Mouse (Mus musculus) heart, postnatal 4 days (tissue): Measurements from ENCODE around the gene Prf1. TPM values are rescaled to one million over a fixed set of nuclear protein-coding genes. Genes with fewer than 3 reads are reported as not detected.

Experiments used
- DNase-seq: peaks from one replicate; pipeline ENCODE4 v3.0.0; 2021
- total RNA-seq, 2 experiments: library from RNA; stranded (reverse); gene quantifications; 2 replicates each; pipeline ENCODE4 v1.2.3; 2021

Prf1 gene
- under 1 TPM in 1 of 2 experiments, not detected in 1; 0.09 TPM for total RNA-seq

DNA sequence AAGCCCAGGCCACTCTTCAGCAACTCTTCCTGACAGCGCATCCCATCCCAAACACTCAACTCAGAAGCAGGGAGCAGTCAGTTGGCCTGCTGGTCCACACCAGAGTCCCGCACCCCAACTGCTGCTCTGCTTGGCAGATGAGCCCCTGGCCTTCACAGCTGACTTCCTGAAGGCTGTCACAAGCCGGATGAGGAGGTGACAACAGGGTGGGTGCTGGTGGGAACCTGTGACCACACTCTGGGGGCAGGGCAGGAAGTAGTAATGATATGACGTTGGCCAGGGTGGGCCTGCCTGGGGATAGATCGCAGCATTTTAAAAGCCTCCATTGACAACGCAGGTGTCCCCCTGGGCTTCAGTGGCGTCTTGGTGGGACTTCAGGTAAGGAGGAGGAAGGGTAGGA lies at the start of gene Prf1:
Gene Prf1, plus strand, starts transcription at position 357 of the 400 bp plus-strand sequence.
- no peak for DNase-seq

DNA sequence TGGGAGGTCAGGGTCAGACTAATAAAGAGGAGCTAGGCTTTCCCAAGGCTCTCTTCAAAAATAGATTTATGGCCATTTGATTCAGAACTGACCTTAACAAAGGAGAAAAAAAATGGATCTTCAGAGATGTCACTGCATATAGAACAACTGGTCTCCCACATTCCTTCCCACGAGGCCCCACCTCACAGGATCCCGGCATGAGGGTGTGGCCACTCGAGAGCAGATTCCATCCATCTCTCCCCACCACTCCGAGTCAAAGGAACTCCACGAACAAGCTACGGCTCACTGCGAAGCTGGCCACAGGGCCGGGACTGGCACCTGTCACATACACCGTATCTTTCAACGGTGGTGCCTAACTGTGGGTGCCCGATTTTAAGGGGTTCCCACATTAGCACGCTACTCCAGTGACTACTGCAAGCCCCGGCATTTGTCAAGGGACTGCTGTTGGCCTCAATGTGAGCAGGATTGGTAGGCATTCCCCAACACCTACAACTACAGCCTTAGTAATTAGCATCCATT lies 49.0 kb upstream of the Prf1 start:
- DNase-seq: no peak

GRCm38 (mm10) chr10:61249951-61250350 lies 47.7 kb upstream of the Prf1 start:
- no peak for DNase-seq

GRCm38 (mm10) chr10:61254761-61255160 lies 42.9 kb upstream of the Prf1 start:
- DNase-seq: peak; percentile 57

DNA sequence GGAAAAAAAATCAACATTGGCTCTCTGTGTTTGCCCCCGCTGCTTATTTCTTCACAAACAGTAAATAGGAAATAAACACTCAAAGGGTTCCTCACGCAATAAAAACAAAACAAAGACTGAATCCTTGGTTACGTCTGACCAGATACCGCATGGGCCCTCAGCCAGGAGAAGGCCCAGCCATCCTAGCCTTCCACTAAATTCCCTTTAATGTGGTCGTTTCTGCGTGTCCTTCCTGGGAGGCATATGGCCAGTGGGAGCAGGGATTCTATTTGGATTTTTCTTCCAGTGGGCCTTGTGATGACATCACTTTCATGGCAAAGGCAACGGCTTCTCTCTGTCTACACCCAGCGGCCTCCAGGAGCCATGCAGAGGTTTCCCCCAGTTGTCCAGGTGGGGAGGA lies 42.4 kb upstream of the Prf1 start:
- DNase-seq: no peak

DNA sequence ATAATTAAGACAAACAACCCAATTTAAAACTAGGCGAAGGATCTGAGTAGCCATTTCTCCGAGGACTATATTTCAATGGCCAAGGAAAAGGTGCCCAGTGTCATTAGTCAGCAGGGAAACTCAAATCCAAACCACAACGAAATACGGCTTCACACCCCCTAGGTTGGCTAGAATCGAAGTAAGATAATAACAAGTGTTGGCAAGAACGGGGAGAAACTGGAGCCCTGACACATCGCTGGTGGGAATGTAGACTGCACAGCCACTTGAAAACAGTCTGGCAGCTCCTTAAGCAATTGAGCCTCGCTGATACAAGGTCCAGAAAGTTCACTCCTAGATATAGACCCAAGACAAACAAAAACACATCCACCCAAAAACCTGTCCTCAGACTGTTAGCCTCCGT lies 41.0 kb upstream of the Prf1 start:
- no peak for DNase-seq

DNA sequence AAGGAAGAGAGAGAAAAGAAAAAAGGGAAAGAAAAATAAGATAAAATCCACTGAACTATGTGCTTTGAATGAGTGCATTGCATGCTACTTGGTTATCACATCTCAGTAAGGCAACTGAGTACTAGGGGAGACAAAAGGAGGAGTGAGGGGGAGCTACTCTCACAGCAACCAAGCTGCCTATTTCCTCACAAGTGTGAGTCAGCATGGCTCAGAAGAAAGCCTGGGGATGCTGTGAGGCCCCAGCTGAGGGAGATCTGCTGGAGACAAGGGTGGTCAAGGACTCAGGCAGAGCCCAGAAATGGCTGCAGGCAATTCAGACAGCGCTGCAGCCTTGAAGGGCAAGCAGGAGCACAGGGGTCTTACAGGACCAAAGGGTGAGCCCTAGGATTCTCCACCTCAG lies 39.5 kb upstream of the Prf1 start:
- DNase-seq: no peak

DNA sequence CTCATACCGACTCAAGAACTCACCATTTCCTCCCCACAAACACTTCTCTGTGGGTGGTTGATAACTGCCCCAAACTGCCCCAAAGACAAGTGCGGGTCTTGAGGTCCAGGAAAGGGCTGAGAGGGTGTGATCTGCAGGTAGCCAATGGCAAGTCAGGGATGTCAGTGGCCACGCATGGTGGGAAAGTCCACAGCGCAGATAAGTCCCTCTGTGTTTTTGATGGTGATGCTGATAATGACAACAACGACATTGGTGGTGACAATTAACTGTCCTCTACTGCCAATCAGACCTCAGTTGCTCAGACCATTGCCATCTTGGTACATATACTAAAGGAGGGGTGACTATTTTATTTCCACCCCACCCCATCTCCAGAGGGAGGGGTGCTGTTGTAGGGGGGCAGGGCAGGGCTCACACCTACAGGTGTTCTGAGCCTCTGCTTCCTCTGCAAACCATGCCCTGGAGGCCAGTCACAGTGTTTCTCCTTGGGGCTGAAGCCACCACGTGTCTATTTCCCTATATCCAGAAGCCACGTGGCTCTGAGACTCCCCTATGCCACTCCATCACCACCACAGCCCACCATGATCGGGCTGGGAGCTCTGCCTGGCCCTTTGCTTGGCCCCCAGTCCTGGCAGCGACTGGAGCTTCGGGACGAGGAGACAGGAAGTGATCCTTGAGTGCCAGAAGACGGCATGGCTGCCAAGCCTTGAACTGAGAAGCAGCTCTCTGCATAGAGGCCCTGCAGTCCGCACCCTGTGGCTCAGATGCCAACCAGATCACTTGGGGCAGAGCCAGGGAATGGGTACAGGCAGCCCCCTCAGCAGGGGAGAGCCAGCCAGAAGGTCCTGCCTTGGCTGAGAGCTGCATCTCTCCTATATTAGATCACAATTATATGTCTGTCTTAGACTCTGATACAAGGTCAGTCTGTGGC lies 36.1 kb upstream of the Prf1 start:
- DNase-seq: no peak

DNA sequence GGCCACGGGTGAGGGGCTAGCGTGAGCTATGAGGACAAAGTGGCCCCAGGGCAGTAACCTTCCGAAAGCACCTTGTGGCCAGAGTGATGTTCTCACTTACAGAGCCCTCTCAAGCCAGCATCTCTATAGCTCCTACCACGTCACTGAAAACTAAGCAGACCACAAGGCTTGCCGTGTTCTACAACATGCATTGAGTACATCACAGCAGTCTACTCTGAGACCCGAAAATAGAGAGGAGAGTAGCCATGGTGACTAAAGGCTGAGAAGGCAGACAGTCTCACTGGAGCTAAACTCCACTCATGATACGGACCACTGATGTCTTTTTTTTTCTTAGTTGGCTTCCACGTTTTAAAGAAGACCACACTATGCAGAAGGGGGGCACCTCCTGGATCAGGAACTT lies 34.0 kb upstream of the Prf1 start:
- no peak for DNase-seq

- no peak for DNase-seq
Measured at GRCm38 (mm10) chr10:61267378-61267777, 30.3 kb upstream of the Prf1 start.

GRCm38 (mm10) chr10:61272089-61272626 lies 25.5 kb upstream of the Prf1 start:
- peak; percentile 45 for DNase-seq

GRCm38 (mm10) chr10:61272631-61273030 lies 25.0 kb upstream of the Prf1 start:
- no peak for DNase-seq

- peak; percentile 62 for DNase-seq
Measured at GRCm38 (mm10) chr10:61273081-61273843, 24.4 kb upstream of the Prf1 start, which contains the start of gene Adamts14. Gene Adamts14, minus strand, starts transcription at chr10:61273438.

DNA sequence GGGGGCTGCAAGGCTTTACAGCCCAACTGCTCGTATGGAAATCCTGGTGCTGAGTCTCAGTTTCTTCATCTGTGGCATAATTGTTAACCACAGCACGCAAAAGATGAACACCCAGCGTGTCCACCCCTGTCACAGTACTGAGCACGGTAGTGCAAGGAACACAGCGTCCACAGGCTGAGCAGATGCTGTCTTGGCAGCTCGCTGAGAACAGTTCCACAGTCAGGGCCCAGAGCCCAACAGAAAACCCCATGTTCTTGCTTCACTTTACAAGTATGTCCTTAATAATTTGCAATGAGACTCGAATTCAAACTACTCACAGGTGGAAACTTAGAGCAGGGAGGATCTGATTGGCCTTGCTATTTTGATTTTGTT lies 23.8 kb upstream of the Prf1 start:
- peak; percentile 47 for DNase-seq

GRCm38 (mm10) chr10:61274532-61274931 lies 23.1 kb upstream of the Prf1 start:
- no peak for DNase-seq

DNA sequence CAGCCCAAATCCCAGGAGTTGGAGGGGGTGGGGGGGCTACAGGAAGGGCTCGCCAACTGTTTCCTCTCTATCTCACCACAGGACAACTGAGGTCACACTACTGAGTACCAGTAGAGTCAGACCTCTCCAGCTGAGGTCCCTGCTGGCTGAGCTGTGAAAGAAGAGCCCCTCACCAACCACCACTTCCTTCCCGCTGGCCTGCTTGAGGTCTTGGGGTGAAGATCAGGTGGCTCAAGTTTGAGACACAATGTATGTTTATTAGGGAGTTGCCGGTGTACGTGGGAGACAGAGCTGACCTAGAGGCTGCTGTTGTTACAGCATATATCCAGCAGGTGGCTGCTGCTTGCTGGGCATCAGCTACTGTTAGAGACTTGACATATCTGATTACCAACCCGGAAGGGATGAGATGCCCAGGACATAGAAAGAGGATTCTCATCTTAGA lies 21.9 kb upstream of the Prf1 start:
- DNase-seq: no peak

DNA sequence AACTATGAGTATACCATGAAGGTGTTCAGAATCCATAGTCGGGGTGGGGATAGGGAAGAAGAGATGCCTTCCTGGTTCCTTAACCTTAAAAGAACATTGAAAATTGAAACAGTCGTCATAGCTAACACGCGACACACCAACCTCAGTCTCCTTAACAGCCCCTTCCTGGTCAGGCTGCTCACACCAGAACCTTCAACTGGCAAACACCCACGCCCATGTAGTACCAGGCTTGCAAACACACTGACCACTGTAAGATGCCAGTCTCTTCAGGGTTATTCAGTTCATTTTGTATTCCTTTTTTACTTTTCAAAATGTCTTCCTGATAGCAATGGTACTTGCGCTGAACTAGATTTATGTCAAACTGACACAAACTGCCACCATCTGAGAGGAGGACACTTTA lies 20.6 kb upstream of the Prf1 start:
- no peak for DNase-seq

DNA sequence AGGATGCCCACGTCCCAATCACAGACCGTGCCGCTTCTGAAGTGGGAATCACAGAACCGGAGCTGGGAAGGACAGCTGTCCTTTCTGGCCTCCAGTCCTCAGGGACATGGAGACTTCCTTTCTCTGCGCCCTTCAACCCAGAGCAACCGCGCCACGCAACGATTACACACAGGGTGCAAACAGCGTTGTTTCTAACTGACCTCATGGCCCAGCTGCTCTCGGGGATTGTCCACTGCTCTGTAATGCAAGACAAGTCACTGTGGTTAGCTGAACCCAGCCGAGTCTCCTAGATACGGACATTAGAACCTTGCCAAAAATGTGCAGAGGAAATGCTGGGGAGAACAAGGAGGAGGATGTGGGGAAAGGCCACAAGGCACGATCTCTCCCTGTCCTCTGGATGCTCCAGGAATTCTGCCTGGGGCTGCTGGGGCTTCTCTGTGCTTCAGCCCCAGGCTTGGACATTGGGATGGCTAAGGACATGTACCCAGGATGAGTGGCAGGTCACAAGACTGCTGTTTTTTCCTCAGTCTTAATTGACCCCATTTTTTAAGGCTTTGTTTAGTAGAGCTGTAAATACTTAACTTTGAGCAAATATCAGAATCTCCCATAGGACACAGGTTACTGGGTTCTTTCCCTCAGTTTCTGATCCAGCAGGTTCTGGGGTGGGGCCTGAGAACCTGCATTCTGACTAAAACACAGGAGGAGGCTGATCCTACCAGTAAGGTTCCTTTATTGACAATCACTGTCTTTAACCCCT lies 19.5 kb upstream of the Prf1 start:
- peak; percentile 76 for DNase-seq

DNA sequence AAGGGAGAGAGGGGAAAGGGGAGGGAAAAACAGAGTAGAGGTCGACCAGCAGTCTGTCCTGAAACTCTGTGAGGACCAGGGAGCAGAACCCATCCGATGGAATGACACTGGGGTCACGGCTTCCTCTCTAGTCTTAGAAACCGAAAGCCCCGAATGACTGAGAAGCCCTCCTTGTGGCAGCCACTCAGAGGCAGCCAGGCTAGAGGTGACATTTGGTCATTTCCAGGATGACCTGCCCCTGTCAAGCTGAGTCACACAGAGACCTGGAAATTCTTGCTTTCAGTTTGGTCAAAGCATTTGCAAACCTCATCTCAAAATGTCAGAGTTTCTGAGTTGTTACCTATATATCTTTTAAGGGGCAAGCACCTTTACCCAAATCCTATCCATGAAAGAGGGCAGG lies 16.5 kb upstream of the Prf1 start:
- no peak for DNase-seq

DNA sequence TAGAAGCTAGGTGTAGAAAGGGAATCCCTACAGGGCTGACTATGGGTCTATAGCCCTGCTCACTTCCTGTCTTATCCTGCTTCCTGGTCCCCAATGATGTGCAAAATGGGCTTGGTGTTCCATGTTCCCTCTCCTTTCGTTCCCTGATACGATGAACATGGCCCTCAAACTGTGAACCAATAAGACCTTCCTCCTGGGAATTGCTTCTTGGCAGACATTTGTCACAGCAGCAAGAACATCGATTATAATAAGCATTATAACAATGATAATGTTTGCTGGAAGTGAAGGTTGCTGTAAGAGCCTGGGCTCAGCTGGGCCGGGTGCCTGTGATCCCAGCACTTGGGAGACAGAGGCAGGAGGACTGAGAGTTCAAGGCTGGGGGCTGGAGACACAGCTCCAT lies 13.3 kb upstream of the Prf1 start:
- DNase-seq: no peak

DNA sequence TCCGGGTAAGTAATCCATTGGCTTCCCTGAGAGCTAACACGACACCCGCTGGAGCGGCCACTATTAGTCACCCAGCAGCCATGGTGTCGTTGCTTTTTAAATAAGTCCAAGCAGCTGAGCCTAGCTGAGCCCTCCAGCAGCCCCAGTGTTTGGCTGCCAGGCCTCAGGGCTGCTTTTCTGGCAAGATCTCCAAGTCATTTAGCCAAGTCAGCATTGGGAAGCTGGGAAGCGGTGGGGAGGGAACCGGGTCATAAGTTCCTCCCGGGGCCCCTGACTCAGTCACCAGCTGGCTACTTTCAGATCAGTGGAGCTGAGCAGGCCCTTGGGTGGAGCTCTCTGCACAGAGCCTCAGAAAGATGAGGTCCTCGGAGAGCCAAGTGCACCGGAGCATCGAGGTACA lies 12.4 kb upstream of the Prf1 start:
- peak; percentile 73 for DNase-seq

DNA sequence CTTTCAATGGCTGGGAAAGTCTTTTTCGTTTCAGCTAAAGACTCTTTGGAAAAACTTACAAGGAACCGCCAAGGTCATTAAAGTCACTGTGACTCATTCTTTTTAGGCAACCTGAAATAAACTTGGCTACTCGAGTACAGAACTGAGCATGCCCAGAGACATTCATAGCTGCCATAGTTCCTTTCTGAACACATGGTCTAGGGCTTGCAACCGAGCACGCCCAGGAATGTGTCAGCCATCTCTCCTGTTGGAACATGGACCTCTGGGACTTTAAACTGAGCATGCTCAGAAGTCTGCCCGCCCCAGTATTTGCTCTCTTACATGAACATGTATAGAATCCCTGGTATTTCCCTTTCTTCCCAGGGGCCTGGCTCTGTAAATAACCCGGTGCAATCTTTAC lies 11.4 kb upstream of the Prf1 start:
- peak; percentile 46 for DNase-seq
